Mouse (Mus musculus) thymus, adult 2 months (tissue): ENCODE data around the gene Olfr984. TPM values are rescaled to one million over a fixed set of nuclear protein-coding genes. Genes with fewer than 3 reads are reported as not detected.

Source experiments
- DNase-seq: peaks from one replicate; pipeline ENCODE4 v3.0.0; 2021
- H3K27ac ChIP-seq: fragments of 200-500 bp; 2 replicates; pipeline ENCODE4 v1.5.1; 2012; ENCODE audit warnings: low read length, control low read depth; ENCODE audit not compliant: control insufficient read depth, insufficient read depth
- H3K27me3 ChIP-seq: fragments of 200-500 bp; 2 replicates; pipeline ENCODE4 v1.6.1; 2012; ENCODE audit warnings: mild to moderate bottlenecking, low read length, moderate library complexity, mixed read lengths; ENCODE audit not compliant: control insufficient read depth, insufficient read depth
- H3K36me3 ChIP-seq: fragments of 200-500 bp; 2 replicates; pipeline ENCODE4 v1.6.1; 2012; ENCODE audit warnings: mild to moderate bottlenecking, low read length, moderate library complexity; ENCODE audit not compliant: control insufficient read depth, insufficient read depth
- H3K4me1 ChIP-seq: fragments of 200-500 bp; replicated peaks from 2 replicates; pipeline ENCODE4 v1.6.1; 2012; ENCODE audit warnings: low read length; ENCODE audit not compliant: control insufficient read depth, insufficient read depth
- H3K4me3 ChIP-seq: fragments of 200-500 bp; 2 replicates; pipeline ENCODE4 v1.5.1; 2012; ENCODE audit warnings: mild to moderate bottlenecking, low read length, control low read depth, moderate library complexity; ENCODE audit not compliant: control insufficient read depth, insufficient read depth
- CTCF ChIP-seq: fragments of 200-500 bp; IDR thresholded peaks from 2 replicates; pipeline ENCODE4 v1.5.1; 2012; ENCODE audit warnings: mild to moderate bottlenecking, control low read depth, low read length, moderate library complexity, borderline replicate concordance; ENCODE audit not compliant: control insufficient read depth, poor library complexity, insufficient read depth; ENCODE audit errors: extremely low read depth
- POLR2A ChIP-seq: fragments of 200-500 bp; IDR thresholded peaks from 2 replicates; pipeline ENCODE4 v1.6.1; 2012; ENCODE audit warnings: mild to moderate bottlenecking, low read length, control low read depth, moderate library complexity; ENCODE audit not compliant: control insufficient read depth, poor library complexity, insufficient read depth; ENCODE audit errors: extremely low read depth
- WGBS: fragments of 180-500 bp; shearing (Covaris S2); methylation state at CpG from one replicate; pipeline ENCODE4 v1.1.7; 2018; 5-methylcytosine and 5-hydroxymethylcytosine counted together
- polyA plus RNA-seq: library from polyadenylated mRNA; depleted of rRNA; stranded (reverse); fragments of >200 nt; gene quantifications from 2 replicates; pipeline ENCODE4 v1.2.3, GENCODE M21; 2012; rRNA removed

The Olfr984 gene
- polyA plus RNA-seq, 1 experiment = not detected

DNA sequence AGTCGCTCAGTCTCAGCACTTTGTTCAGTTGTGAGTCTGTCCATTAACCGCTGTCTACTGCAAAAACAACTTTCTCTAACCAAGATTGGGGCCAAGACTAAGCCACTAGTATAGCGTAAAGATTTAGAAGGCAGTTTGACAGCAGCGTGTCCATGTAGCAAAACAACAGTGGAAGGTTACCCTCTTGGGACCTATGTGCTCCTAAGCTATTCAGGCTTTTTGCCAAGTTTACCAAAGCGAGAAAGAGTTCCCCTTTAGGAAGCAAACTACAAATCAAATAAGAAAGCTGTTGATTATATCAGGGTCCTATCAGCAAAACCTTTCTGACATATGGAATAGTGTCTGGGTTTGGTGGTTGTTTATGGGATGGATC is 3.3 kb upstream of the Olfr984 start:
- no peak for TF ChIP-seq CTCF
- TF ChIP-seq POLR2A = no peak
- Histone ChIP-seq H3K36me3 (no peaks in the 10 kb centered on the region), H3K27ac (no peak overlapping the region), H3K4me3 (no peak overlapping the region), H3K4me1 (no peaks in the 10 kb centered on the region), H3K27me3 (no peaks in the 10 kb centered on the region)
- 34% methylated on average over 5 of the region's 5 CpGs for WGBS
- no peak for DNase-seq

DNA sequence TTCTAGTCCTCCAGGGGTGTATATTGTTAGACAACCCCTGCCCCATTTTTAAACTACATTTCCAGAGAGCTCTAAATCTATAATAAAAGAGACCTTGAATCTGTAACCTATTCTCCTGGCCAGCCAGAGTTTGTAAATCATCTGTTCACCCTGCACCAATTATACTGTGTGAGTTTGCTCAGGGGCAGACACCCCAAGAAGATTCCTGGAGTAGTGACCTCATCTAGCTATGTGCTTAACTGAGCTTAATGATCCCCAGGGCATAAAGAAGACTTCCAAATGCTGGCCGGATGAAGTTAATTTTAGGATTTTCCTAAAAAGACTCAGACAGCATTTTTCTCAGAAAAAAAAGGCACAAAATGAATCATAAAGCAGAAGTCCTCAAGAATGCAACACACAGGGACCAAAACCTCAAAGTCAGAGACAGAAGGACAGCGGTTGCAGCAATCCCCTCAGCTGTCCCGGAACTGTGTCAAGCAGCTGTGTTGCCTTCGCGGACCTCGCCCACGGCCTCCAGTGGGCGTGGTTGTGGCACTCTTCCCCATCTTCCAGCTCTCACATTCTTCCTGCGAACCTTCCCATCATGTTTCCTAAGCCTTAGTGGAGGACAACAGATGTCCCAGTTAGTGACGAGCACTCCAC is 2.8 kb upstream of the Olfr984 start:
- no peak overlapping the region for H3K4me3 ChIP-seq
- TF ChIP-seq CTCF = no peak
- no peak for TF ChIP-seq POLR2A
- 12% methylated on average over 10 of the region's 10 CpGs for WGBS

DNA sequence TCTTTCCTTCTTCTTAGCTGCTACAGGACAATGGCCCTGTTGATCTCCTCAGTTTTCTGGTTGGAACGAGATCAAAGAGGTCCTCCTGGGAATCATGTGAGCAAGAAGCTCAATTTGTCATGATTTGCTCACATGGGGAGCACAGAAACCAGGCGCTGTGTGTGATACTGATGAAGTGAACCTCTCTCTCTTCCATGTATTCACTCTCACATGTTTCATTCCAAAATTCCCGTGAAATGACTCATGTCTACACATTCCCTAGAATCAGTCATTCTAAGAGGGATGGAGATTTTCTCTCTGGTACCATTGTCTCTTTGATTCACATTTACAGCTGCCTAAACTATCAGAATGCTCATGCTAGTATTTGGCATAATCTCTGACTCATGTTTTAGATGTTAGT is 19.2 kb downstream of the Olfr984 start:
- Histone ChIP-seq H3K36me3 (no peaks in the 10 kb centered on the region), H3K27me3 (no peaks in the 10 kb centered on the region), H3K4me3 (no peak overlapping the region), H3K4me1 (no peaks in the 10 kb centered on the region), H3K27ac (no peak overlapping the region)
- no peak for DNase-seq
- TF ChIP-seq POLR2A (no peak), CTCF (no peak)
- WGBS = 67% methylated on average over 3 of the region's 3 CpGs

More for the DNA sequence above, 2.8 kb upstream of the Olfr984 start:
- DNase-seq = no peak
- H3K4me1 ChIP-seq = no peaks in the 10 kb centered on the region
- no peak overlapping the region for H3K27ac ChIP-seq
- H3K27me3 ChIP-seq = no peaks in the 10 kb centered on the region
- no peaks in the 10 kb centered on the region for H3K36me3 ChIP-seq

DNA sequence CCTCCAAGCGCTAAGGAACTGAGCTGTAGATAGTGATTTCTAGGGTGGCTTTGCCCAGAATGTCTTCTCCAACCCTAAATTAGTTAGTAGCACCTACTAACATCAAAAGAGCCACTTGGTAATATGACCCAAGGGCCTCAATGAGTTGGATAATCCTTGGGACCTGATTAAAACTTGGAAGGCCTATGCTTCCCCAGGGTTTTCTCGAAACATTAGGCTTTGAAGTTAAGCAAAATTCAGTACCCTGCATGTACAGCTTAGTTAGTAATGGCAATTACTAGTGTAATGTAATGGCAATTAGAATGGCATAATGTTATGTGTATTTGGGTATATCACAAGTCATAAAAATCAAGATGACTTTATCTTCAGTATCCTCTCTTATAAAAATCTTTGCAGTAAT is 20.5 kb downstream of the Olfr984 start, which contains the start of gene Olfr983:
Gene Olfr983 (minus strand): TSS at position 101 of the 400 bp plus-strand sequence.
- no peak within 1 kb of the TSS for H3K4me3 ChIP-seq
- no peak for DNase-seq
- no peaks in the 10 kb centered on the region for H3K4me1 ChIP-seq
- WGBS = 87% methylated on average over 2 of the region's 2 CpGs
- H3K36me3 ChIP-seq = no peaks in the 10 kb centered on the region
- H3K27ac ChIP-seq = no peak within 1 kb of the TSS
- TF ChIP-seq POLR2A (no peak), CTCF (no peak)
- H3K27me3 ChIP-seq = no peaks in the 10 kb centered on the region

DNA sequence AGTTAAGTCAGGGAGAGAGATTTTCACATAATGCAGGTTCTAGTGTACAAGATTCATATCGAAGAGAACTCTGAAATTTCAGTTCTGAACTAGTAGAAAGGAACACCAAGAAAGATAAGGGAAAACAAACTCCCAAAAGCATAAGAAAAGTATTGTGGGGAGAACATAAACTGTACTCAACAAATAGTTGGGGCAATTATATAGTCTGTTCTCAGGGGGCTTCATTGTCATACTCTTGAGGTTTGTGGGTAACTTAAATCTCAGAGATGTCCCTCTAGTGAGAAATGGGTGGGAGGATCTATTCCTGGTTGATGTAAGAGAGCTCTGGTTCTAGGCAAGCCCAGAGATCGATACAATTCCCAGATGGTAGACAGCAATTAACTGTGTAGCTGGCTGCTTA is 40.5 kb downstream of the Olfr984 start, which contains the start of gene Olfr982:
Gene Olfr982 (plus strand): TSS at position 301 of the 400 bp plus-strand sequence.
- no peak within 1 kb of the TSS for H3K4me3 ChIP-seq
- H3K27me3 ChIP-seq = no peaks in the 10 kb centered on the region
- 88% methylated on average over 2 of the region's 2 CpGs for WGBS
- H3K36me3 ChIP-seq = no peaks in the 10 kb centered on the region
- no peaks in the 10 kb centered on the region for H3K4me1 ChIP-seq
- DNase-seq = no peak
- no peak within 1 kb of the TSS for H3K27ac ChIP-seq
- TF ChIP-seq POLR2A (no peak), CTCF (no peak)

DNA sequence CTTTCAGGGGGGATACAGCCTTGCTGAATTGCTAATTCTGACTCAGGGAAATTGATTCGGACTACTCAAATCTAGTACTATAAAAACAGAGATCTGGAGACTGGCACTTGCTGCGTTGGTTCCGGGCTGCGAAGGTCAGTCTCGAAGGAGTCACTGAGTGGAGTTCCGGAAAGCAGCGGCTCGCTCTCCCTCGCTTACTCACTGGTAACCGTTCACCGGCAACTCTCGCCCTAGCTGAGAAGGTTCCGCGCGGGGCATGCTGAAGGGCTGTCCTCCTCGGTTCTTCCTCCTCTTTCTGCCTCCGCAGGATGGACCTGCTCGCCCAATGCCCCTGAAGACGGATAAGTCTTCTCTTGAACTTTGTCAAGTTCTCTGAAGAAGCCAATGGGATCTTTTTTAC is 63.9 kb downstream of the Olfr984 start:
- H3K27me3 ChIP-seq = no peaks in the 10 kb centered on the region
- no peaks in the 10 kb centered on the region for H3K4me1 ChIP-seq
- no peak overlapping the region for H3K27ac ChIP-seq
- no peaks in the 10 kb centered on the region for H3K36me3 ChIP-seq
- no peak for TF ChIP-seq POLR2A
- no peak for TF ChIP-seq CTCF
- H3K4me3 ChIP-seq = no peak overlapping the region
- 94% methylated on average over 19 of the region's 19 CpGs for WGBS
- no peak for DNase-seq

Other genes starting within 250 kb of the Olfr984 start
- gene Olfr972, start 247.8 kb downstream of the Olfr984 start, polyA plus RNA-seq = not detected in 2 replicates
- not detected in 2 replicates for gene Olfr229, start 206.9 kb downstream of the Olfr984 start, polyA plus RNA-seq
- not detected in 2 replicates for gene Olfr974, start 176.7 kb downstream of the Olfr984 start, polyA plus RNA-seq
- gene Olfr975, start 162.2 kb downstream of the Olfr984 start, polyA plus RNA-seq = not detected in 2 replicates
- not detected in 2 replicates for gene Olfr976, start 153.1 kb downstream of the Olfr984 start, polyA plus RNA-seq
- not detected in 2 replicates for gene Olfr978, start 122.1 kb downstream of the Olfr984 start, polyA plus RNA-seq
- gene Olfr979, start 110.7 kb downstream of the Olfr984 start, polyA plus RNA-seq = not detected in 2 replicates
- gene Olfr980, start 104.6 kb downstream of the Olfr984 start, polyA plus RNA-seq = not detected in 2 replicates
- not detected in 2 replicates for gene Olfr981, start 92.7 kb downstream of the Olfr984 start, polyA plus RNA-seq
- not detected in 2 replicates for gene Olfr982, start 40.4 kb downstream of the Olfr984 start, polyA plus RNA-seq
- not detected in 2 replicates for gene Olfr983, start 20.6 kb downstream of the Olfr984 start, polyA plus RNA-seq
- not detected in 2 replicates for gene Olfr985, start 16.0 kb upstream of the Olfr984 start, polyA plus RNA-seq
- not detected in 2 replicates for gene Tmem225, start 33.9 kb upstream of the Olfr984 start, polyA plus RNA-seq
- not detected in 2 replicates for gene Olfr986, start 66.7 kb upstream of the Olfr984 start, polyA plus RNA-seq
- 0.74 and 0.80 TPM in 2 replicates for gene Zfp202, start 78.1 kb upstream of the Olfr984 start, polyA plus RNA-seq
- 1.3 and 1.5 TPM in 2 replicates for gene Scn3b, start 155.0 kb upstream of the Olfr984 start, polyA plus RNA-seq